Mouse (Mus musculus): ENCODE results near the gene Gimap7. TPM values are rescaled to one million over a fixed set of nuclear protein-coding genes. Genes with fewer than 3 reads are reported as not detected.

The Gimap7 gene
- total RNA-seq, 2 experiments from 2014 or later, result not detected

DNA sequence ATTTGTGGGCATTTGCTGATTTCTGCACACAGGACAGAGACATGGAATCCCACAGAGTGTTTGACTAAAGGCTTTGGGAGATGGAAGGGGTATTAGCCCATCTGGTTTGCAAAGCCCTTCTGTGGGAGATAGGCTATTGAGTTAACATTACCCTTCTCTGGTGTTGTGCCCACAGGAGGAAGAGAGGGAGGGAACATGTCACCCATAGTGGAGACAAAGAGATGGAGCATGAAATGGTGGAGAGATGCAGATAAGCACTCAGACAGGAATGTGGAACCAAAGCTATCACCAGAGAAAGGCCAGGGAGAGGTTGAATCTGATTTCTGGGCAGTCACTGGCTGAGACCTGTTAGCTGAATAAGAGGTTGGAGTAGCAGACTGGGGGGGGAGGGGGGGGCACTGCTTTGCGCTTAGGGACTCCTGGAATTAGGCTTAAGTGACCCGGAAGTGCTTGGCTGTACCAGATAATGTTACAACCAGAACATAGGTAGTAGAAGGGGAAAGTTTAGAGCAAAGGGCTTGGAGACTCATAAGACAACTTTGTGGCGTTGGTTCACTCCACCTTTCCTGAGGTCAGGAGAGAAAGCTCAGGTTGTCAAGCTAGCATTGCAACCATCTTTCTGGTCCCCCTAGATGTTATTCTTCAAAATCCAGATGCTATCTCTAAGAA, 22.2 kb downstream of the Gimap7 start:
- no peak for DNase-seq (ENCODE audit: low spot score in 2 of 2)

DNA sequence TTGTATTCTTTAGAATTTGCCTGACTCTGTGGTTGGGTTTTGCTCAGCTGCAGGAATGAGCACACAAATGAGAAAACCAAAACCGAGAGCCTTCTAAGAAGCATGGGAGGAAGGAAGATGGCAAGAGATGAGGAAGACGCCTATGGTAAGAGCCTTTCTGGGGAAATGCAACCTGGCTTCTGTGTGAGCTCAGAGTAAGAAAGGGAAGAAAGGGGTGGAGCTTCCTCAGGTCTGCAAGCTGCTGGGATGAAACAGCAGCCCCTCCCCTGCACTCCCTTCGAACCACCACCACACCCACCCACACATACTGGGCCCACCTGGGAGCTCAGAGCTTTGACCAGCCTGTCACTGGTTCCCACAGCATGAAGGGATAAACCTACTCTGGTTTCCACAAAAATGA, 22.9 kb downstream of the Gimap7 start:
- DNase-seq (ENCODE audit: low spot score in 2 of 2), result no peak

DNA sequence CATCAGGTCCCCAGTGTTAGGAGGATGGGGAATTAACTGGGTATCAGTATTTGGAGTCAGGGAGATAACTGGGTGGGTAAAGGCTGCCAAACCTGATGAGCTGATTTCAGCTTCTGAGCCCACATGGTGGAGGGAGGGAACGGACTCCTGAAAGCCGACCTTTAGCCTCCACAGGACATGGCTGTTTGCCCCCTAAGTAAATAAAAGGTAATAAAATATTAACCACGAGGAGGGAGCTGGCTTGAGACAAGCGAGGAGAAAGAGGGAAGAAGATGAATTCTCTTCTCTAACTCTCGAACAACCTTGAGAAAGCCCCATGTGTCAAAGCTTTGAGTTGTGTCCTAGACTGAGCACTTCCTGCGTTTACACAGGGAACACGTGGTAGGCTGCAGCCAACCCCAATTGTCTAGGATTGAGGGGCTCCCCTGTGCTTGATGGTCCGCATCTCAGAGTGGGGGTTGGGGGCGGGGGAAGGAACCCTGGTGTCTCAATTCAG, 23.3 kb downstream of the Gimap7 start:
- no peak for DNase-seq (ENCODE audit: low spot score in 2 of 2)

DNA sequence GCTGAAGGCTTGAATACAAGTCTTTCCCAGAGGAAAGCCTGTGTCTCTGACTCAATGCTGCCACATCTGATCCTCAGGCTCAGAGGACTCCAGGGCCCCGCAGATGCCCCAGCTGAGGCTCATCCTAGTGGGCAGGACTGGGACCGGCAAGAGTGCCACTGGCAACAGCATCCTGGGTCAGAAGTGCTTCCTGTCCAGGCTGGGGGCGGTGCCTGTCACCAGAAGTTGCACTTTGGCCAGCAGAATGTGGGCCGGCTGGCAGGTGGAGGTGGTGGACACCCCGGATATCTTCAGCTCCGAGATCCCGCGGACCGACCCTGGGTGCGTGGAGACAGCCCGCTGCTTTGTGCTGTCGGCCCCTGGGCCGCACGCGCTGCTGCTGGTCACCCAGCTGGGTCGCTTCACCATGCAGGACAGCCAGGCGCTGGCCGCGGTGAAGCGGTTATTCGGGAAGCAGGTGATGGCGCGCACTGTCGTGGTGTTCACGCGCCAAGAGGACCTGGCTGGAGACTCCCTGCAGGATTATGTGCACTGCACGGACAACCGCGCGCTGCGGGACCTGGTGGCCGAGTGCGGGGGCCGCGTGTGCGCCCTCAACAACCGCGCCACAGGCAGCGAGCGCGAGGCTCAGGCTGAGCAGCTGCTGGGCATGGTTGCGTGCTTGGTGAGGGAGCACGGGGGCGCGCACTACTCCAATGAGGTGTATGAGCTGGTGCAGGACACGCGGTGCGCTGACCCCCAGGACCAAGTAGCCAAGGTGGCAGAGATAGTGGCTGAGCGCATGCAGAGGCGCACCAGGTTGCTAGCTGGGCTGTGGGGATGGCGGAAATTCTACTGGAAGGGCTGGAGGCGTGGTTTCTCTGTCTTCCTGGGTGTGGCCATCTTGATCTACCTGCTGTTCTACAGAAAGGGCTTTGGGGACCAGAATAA, 24.3 kb downstream of the Gimap7 start:
- peak in 1 of 2 experiments; percentile 20 for DNase-seq (ENCODE audit: low spot score in 2 of 2)

DNA sequence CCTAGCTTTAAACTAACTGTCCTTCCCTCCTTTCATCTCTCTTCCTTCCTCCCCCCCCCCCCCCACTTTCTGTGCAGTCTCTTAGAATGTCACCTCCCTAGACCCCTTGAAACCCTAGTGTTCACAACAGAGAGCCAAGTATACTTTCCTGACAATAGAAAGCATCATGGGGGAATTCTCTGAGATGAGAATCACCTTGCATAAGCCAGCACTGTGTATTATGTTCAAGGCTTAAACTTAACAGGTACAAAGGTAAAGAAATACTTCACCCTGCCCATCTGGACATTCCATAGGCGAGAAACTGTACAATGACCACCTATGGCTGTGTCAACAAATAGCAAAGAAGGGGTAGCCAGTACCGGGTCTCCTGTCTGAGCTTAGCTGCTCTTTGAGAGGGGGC, 27.1 kb downstream of the Gimap7 start:
- DNase-seq (ENCODE audit: low spot score in 2 of 2), result no peak

DNA sequence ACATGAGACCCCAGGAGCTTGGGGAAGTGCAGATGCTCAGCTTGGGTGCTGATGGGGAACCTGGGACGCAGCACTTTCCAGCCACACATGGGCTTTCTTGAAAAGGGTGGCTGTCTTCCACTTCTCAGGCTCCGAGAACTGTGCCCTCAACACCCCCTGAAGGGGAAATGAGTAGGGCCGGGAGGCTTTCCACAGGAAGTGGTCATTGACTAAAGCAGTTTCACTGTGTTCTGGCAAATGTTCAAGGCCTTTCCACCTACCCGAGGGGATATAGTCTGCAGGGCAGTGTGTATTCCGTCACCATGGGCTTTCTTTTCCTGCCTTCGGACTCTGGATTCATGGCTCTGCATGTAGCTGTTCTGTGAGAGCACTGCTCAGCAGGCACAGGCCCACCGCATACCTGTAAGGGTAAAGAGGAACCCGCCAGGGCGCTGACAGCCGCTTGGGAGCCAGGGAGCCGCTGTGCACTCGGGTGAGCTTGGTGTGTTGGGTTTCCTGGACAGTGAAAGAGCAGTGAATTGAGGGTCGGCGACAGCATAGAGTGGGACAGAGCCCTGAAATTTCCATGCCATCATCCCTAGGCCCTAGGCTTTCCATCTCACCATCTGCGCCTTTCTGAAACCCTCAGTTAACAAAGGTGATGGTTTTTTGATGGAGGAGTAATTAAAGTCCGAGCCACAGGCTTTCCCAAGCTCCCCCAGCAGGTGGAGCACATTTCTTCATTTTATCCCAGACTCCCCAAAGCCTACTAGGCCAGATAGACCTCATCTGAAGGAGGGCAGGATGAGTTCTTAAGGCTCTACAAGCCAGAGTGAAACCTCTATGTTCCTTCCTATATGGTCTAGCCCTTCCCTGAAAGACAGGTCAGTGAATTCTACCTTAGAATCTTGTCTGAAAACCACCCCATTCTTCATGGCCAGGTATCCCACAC, 27.8 kb downstream of the Gimap7 start, which contains the start of gene Gimap5:
Gene Gimap5, plus strand, starts transcription at position 239 of the 931 bp plus-strand sequence.
- peak in 1 of 2 experiments; percentile 22 for DNase-seq (ENCODE audit: low spot score in 2 of 2)

DNA sequence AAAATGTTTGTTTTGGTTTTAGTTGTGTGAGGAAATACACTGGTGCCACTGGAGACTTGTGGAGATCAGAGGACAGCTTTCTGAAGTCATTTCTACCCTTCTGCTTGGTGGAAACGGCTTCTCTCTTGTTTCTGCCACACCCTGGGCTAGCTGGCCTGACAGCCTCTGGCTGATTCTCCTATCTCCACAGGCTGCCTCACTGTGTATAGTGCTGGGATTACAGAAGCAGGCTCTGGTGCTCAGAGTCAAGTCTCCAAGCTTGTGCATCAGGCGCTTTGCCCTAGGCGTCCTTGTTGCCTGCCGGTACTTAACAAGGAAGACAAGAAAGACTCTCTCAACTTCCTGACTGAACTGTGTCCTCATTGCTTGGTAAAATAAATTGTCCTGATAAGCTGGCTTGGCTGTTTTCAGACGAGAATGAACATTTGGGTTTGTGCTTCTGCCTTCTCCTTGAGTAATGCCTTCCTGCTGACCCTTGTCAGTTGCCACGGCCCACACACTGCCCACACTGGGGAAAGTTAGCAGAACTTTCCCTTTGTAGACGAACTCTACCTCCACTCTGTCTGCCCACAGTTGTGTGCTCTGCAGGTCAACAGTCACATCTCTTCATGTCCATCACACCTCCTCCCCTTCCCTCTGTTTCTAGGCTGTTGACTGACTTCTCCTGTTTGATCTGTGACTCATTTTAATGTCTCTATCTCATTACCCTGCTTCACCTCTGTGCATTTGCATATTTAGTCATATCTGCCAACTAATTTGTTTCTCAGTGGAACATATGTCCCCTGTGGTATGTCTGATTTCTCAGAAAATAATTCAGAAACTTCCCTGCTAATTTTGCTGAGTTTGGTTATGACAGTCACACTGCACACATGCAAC, 28.9 kb downstream of the Gimap7 start:
- DNase-seq (ENCODE audit: low spot score in 2 of 2), result no peak

DNA sequence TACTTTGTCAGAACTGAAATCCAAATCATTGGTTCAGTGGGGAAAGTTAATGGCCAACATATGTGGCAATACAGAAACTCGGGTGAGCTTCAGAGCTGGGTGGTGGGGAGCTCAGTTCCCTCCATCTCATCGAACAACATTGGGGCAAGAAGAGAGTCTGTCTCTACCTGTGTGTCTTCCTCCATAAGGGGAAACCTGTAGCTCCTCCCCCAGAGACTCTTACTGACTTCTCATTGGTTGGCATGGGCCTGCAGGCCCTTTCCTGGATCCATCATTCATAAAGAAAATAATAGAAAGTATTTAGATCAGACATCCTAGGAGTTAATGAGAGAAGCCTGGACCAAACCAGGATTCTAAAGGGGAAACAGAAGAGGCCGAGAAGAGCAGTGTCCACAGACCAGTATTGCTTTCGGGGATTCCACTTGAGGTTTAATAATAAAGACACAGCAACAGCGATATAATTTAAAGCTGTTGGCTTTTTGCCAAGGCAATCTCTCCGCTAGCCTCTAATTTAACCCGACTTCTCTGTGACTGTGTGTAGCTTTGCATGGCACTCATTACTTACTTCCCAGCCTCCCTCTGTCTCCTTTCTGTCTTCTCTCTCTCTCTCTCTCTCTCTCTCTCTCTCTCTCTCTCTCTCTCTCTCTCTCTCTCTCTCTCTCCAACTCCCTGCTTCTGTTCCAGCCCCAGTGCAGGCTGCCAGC, 45.3 kb downstream of the Gimap7 start:
- no peak for DNase-seq (ENCODE audit: low spot score in 2 of 2)

DNA sequence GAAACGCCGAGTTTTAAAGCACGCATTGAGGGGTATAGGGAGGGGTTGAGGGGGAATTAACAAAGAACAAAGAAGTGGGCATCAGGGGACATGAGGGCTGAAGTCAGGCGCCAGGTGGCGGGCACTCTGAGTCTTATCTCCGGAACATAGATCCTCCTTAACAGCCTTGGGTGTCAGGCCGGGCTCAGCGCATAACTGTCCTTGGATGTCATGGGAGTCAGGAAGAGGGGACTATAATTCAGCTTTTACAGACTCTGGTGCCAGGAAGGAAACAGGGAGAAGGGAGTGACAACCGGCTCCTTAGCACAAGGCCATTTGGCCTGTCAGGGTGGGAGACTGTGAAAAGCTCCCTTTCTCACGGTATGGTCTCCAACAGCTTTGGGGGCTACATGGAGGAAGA, 46.1 kb downstream of the Gimap7 start:
- DNase-seq (ENCODE audit: low spot score in 2 of 2), result no peak

DNA sequence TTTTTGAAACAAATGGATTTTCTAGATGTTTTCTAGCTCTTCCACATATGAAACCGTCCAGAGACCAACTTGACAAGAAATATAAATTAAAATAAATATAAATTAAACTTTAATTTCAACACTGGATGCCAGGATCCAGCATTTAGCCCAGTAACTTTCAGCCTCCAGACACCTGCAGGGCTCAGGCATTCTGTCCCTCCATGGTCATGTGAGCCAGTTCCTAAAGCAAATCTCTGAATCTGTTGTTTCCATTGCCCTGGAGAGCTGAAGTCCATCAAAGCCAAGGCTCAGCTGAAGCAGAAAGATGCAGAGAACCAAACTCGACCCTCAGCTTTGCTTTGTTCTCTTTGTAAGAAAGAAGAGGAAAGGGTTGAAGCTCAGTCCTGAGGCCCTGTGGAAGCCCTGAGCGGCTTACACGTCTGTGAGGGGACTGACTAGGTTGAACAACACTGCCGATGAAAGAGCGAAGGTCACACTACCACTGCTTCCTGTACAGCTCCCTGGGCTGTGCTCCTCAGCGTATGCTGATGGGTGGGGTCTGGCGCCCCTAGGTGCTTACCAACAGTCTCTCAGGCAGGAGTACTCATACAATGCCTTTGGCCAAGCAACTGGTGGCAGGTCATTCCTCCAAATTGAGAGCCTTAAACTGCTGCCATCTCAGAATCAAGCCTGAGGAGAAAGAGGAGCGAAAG, 49.9 kb downstream of the Gimap7 start:
- DNase-seq (ENCODE audit: low spot score in 2 of 2), result no peak

DNA sequence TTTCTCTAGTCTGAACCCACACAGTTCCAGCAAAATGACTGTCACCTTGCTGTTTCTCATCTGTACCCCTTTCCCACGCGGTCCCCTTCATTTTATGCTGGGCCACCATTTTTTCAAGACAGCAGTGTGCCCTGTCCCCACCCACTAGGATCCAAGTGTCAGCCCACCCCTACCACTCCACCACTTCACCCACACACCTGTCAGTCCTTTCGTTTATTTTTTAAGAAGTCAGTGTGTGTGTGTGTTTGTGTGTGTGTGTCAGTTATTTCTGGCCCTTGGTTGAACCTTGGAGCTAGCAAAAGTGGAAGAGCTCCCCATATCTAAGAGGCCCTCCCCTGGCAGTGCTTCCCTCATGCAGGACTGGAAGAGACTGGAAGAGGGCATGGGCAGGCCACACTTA, 50.5 kb downstream of the Gimap7 start:
- no peak for DNase-seq (ENCODE audit: low spot score in 2 of 2)

DNA sequence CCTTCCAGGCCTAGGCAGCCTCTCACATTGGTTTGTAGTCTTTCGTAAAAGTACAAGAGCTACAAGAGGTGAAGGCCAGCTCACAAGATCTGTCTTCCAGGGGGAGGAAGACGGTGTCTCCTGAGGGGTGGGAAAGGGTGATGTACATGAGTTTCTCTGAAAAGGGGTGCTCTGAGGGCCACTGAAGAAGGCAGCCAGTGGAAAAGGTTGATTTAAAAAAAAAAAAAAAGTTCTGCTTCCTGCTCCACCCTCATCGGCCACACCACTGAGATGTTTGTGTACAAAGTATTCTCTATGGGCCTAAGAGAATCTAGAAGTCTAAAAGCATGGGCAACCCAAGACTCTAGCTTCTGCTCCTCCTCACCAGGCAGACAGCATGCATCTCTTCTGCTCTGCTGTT, 52.3 kb downstream of the Gimap7 start, which contains the start of gene Gimap3:
Gene Gimap3, minus strand, starts transcription at position 156 of the 400 bp plus-strand sequence.
- DNase-seq (ENCODE audit: low spot score in 2 of 2), result no peak

DNA sequence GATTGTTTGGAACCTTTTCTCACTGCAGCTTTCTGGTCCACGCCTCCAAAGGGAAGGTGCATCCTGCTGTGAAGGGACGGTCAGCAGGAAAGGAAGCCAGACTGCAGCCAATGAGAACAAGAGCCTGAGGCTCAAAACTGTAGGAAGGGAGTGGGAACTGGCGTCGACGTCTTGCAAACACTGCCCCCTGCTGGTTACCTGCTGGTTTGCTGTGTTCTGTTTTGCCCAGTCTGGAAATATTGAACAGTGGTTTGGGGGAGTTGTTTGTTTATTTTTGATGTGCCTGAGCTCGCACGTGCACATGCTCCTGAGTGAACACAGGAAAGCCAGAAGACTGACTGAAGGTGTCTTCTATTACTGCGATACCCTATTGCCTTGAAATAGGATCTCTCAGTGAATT, 53.6 kb downstream of the Gimap7 start:
- peak; percentile 78 to 83 for DNase-seq (ENCODE audit: low spot score in 2 of 2)

Other genes with a start within 250 kb of the Gimap7 start
- 100 to 1,000 TPM; 423 to 437 TPM for gene Atp6v0e2, start 181.0 kb upstream of the Gimap7 start, total RNA-seq (2021)
- gene Lrrc61, start 163.8 kb upstream of the Gimap7 start, total RNA-seq (2021), result 10 to 100 TPM; 35.4 to 40.3 TPM
- gene Rarres2, start 145.8 kb upstream of the Gimap7 start, total RNA-seq (2021), result 10 to 100 TPM; 12.0 to 14.4 TPM
- gene Gm45021, start 129.0 kb upstream of the Gimap7 start, total RNA-seq (2021), result not detected
- 10 to 100 TPM; 55.0 to 58.6 TPM for gene Repin1, start 124.7 kb upstream of the Gimap7 start, total RNA-seq (2021)
- gene Gm44965, start 124.7 kb upstream of the Gimap7 start, total RNA-seq (2021), result not detected
- 1 to 10 TPM; 6.0 to 8.1 TPM for gene Zfp775, start 116.6 kb upstream of the Gimap7 start, total RNA-seq (2021)
- 10 to 100 TPM; 15.9 to 16.0 TPM for gene AI854703, start 91.9 kb upstream of the Gimap7 start, total RNA-seq (2021)
- under 1 TPM; 0.91 to 0.93 TPM for gene Gimap8, start 71.4 kb upstream of the Gimap7 start, total RNA-seq (2021)
- under 1 TPM; 0.70 to 0.80 TPM for gene Gimap9, start 42.5 kb upstream of the Gimap7 start, total RNA-seq (2021)
- gene Gimap4, start 34.1 kb upstream of the Gimap7 start, total RNA-seq (2021), result under 1 TPM; 0.28 to 0.75 TPM
- 1 to 10 TPM; 3.6 to 4.1 TPM for gene Gimap6, start 10.4 kb upstream of the Gimap7 start, total RNA-seq (2021)
- 1 to 10 TPM in 1 of 2 experiments, not detected in 1; 2.3 TPM for gene Gm28053, start within 50 bp of the Gimap7 start, total RNA-seq (2021)
- 1 to 10 TPM; 2.1 to 2.3 TPM for gene Gimap1, start 20.4 kb downstream of the Gimap7 start, total RNA-seq (2021)
- gene Gimap5, start 27.6 kb downstream of the Gimap7 start, total RNA-seq (2021), result 1 to 10 TPM in 1 of 2 experiments, under 1 TPM in 1; 0.89 to 1.4 TPM
- not detected for gene Gimap3, start 52.2 kb downstream of the Gimap7 start, total RNA-seq (2021)
- gene Tmem176a, start 122.3 kb downstream of the Gimap7 start, total RNA-seq (2021), result 10 to 100 TPM; 28.9 to 40.9 TPM
- 10 to 100 TPM; 55.5 to 58.5 TPM for gene Tmem176b, start 122.9 kb downstream of the Gimap7 start, total RNA-seq (2021)
- not detected for gene Aoc1, start 154.3 kb downstream of the Gimap7 start, total RNA-seq (2021)
- not detected for gene 1600015I10Rik, start 211.3 kb downstream of the Gimap7 start, total RNA-seq (2021)